Mouse (Mus musculus) regulatory T cell (primary cell): ENCODE results near the gene Knop1.

Experiments
- in situ Hi-C: fragments of 300-600 bp; cut with MboI, MseI; formaldehyde crosslinking; loops from one replicate; pipeline ENCODE4 v1.15.1; 2025; ENCODE audit warnings: high pct_unique_total_duplicates

Gene Knop1

DNA sequence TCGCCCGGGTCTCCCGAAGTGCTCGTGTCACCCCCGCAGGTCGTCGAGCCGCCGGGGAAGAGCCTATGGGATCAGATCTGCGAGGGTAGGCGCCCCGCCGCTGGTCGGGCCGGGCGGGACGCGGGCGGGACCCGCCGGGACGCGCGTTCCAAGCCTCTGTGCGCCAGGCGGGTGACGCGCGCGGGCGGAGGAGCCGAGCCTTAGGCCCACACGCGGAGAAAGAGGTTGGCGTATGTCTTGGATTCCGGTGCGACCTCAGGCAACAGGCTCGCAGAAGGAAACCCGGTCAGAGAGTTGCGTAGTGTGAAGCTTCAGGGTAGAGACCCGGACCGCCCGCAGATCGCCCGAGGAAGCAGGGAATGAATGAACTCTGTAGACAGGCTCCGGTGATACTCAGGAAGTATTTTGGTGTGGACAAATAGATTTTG, at the start of gene Knop1:
Gene Knop1 (minus strand): TSS at position 378 of the 428 bp plus-strand sequence.
- in situ Hi-C loops: no loop called here

DNA sequence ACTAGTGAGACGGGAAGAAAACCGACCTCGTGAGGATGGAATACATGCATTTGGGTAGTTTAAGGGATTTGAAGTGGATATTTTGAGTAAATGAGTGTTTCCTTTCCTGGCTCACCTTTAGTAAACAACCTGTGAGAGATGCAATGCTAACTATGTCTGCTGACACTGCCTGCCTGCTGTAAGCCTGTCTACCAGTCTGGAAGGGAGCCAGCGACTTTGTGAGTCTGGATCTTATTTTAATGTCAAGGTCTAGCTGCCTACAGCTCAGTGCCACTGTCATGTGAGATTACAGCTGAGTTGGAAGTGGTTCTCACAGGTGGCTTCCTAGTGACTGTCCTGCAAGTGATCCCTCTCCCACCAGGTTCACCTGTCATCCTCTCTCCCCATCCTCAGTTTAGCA, 48.5 kb upstream of the Knop1 start:
- in situ Hi-C loops: no loop called here

DNA sequence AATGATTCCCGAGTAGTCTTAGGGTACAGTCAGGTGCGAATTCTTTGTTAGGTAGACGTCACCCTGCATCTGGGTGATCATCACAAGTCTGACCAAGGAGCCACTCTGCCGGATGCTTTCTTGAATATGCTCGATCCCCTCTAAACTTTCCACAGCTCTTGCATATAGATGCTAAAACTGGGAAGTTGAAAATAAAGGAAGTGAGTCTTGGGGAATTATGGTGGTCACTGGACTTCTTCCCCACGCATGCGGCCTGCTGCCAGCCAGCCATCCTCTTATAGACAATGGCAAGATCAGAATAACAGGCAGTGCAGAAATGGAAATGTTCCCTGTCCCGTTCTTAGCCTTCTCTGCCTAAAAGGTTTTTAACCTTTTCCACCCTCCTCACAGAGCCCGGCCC, 47.8 kb upstream of the Knop1 start:
- in situ Hi-C loops: no loop called here

DNA sequence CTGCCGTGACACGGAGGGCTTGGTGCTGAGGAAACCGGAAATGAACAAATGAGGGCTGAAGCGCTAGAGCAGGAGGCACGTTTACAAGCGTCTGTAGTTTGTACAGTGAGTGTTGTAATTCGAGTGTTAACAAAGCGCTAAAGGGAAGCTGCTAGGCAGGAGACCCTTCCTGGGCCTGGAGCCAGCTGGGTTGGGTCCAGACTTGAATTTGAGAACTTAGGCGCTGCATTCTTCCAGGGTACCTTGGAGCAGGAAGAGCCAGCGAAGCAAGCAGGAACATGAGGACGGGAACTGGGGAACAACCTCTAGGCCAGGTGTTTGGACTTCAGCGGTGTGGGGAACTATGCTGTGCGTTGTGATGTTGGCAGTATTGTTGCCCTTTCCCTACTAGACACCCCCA, 46.9 kb upstream of the Knop1 start:
- in situ Hi-C loops: no loop called here

DNA sequence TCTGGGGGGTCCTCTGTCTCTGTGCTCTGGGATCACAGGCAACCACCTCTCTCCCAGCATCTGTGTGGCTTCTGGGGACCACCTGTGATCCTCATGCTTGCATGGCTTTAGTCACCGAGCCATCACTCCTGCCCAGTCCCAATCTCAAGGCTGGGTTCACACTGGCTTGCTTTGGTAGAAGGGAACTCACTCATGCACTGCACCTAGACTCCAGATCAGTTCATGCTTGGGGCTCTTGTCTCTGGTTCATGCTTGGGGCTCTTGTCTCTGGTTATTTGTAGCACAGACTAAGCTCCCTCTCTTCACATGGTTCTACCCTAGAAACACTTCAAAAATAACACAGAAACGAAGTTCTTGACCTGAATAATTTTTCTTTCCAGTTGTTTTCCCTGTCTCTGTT, 44.0 kb upstream of the Knop1 start:
- in situ Hi-C loops: no loop called here

DNA sequence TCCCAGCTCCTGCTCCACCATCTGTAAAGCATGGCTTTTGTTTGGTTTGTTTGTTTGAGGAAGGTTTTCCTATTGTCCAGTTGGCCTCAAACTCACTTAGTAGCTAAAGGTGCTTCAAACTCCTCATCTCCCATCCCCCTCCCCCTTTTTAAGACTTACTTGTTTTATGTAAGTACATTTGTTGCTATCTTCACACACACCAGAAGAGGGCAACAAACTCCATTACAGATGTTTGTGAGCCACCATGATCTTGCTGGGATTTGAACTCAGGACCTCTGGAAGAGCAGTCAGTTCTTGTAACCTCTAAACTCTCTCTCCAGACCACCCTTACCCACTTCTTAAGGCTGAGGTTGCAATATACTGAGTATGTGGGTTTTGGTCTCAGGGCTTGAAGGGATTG, 42.0 kb upstream of the Knop1 start:
- in situ Hi-C loops: no loop called here

DNA sequence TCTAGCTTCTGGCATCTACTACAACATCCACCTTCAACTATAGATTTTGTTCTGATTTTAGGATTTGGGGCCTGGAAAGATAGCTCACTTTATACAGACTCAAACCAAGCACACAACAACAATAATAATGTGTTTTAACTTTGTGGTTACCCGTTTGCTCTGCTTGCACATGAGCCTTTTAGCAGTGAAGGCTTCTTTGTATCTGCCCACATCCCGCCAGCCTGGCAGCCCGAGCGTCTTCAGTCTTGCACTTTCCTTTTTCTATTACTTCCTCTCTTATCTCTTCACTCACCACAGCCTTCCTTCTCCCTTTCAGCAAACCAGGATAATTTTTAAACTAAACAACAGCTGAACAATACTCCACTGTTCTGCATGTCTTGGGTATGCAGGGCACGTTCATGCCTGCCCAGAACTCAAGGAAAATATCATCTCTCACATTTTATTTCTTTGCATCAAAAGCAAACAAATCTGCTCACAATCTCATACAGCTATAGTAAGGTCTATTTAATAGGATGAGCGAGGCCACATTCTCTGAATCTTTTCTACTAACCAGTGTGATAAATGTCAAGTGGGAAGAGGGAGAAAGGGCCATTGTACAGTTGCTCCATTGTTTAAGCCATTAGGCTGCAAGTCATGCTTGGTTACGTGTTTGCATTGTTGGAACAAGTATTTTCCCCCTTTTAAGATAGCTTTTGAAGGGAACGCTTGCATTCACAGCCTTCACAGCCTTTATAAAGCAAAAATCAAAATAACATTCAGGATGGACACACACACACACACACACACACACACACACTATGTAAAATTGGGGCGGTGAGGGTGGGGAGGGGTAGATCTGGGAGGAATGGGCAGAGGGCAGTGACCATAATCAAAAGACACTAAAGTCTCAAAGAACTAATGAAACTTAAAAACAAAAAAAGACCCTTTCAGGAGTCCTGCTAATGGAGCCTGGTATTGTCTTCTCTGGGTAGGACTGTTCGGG, 39.7 kb upstream of the Knop1 start:
- in situ Hi-C loops: no loop called here

DNA sequence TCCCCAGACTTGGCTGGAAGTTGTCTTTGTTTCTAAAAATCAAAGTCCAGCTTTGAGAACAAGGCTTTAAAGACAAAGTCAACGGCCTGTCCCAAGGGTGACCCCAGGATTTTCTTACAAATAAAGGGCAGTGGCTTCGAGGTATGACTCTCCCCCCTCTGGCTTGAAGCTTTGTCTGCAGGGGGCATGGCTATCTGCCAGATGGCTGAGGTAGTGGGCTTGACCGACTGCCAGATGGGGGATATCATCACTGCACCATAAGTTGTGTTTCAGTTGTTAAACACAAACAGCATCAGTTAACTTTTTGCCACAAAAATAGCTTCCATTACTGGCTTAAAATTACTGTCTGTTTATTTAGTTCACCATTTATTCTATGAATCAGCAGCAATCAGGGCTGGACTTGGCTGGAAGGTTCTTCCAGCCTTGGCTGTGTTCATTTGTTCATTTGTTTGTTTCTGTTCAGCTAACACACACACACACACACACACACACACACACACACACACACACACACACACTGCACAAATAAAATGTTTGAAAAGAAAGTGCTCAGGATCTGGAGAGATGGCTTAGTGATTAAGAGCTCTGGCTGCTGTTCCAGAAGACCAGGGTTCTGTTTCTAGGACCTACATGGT, 33.1 kb upstream of the Knop1 start:
- in situ Hi-C loops: no loop called here

DNA sequence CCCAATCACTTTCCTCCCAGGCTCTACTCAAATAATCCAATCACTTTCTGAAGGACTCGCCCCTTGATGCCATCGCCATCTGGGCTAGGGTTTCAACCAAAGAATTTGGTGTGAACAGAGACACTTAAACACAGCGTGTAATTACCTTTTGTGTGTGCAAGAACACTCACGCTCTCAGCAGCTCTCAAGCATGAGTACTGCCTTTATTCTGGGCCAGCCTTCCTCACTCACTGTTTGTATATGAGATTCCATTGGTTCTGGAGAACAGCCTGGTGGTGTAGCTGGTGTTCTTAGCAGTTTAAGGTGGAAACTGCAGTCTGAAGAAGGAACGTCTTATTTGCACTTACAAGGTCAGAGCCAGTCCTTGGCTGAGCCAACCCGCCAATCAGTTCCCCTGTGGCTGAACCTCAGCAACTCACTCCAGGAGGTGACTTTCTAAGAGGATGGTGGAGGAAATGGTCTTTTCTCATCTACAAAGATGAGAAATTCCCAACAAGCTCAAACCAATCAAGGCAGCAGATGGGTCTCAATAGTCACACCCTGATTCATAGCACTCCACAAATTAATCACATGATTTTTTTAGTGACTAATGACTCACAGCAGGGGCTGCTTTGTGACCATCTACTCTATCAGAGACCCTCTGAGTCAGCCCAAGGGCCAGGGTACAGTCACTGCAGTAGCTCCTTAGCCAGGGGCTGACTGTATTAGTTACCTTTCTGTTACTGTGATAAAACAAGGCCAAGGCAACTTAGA, 31.4 kb upstream of the Knop1 start:
- in situ Hi-C loops: no loop called here

DNA sequence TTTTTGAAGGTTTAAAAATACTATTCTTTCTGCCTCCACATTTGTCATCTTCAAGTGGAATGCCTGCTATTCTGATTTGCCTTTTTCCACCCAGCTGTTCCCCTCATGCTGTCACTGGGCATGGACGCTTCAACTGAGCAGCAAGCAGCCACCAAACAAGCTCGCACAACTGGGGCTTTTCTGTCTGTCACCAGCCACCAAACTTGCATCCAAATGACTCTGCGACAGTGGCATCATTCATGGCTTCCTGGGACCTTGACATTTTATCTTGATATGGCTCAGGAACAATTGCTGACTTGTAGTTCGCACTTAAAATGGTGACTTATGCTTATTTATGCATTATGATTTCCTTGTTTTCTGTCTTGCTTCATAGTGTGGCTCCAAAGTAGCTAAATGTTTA, 28.9 kb upstream of the Knop1 start:
- in situ Hi-C loops: no loop called here

DNA sequence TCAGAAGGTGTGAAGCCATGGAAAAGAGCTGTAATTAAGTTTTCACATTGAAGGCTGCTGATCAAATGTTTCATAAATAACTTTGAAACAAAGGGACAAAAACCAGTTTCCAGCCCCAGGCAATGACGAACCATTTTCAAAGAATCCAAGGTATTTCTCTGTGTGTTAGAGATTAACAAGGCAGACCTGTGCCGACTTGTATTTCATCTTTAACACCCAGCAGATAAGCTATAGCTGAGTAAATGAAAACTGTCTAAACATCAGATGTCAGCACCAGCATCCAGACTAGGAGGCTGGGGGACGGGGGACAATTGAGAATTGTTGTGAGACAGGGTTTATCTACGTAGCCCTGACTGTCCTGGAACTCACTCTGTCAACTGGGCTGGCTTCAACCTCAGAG, 27.9 kb upstream of the Knop1 start:
- in situ Hi-C loops: no loop called here

DNA sequence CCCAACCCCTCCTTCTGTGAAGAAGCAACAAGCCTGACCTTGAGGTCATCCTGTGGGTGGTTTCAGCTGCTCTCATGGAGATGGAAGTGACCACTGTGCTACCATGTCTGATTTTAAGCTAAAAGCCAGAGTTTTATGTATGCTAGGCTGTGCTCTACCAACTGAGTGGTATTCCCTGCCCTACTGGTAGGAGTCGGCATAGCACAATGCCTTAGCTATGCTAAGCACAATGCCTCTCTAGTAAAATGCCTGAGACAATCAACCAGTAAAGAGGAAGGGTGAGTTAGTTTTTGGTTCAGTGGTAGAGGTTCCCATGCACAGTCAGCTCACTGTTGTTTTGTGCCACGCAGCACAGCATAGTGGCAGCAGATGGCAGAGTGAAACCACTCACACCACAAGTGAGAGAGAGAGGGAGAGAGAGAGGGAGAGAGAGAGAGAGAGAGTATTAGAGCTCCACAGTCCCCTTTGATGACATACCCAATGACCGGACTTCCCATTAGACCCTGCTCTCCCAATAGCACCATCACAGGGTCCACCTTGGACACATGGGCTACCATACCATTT, 23.5 kb upstream of the Knop1 start:
- in situ Hi-C loops: no loop called here

DNA sequence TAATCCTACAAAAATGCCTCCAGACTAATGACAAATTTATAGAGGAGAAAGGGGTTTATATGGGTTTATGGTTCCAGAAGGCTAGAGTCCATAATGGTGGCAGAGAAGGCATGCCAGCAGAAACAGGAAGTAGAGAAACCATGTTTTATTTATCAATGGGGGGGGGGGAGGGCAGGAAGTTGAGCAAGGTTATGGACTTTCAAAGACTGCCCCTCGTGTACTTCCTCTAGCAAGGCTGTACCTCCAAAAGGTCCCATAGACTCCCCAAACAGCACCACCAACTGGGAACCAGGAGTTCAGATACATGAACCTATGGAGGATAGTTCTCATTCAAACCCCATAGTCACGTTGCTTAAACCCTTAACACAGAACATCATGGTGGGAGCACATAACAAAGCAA, 9.3 kb upstream of the Knop1 start:
- in situ Hi-C loops: no loop called here

DNA sequence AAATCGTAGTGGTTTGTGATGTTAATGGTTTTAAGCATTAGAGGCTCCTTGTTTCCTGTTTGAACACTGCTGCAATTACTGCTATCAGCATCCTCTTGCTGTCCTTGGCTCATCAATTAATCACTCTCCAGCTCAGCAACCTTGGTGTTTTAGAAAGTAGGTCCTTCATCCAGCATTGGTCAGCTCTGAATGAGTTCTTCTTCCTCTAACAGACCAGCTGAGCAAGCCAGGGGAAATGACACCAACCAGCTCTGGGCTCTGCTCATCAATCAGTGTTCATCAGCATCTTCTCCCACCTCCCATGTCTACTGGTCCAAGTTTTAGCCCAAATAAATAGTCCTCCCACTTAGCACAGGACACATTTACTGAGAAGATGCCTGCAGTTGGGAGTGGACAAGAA, 2.6 kb upstream of the Knop1 start:
- in situ Hi-C loops: no loop called here

DNA sequence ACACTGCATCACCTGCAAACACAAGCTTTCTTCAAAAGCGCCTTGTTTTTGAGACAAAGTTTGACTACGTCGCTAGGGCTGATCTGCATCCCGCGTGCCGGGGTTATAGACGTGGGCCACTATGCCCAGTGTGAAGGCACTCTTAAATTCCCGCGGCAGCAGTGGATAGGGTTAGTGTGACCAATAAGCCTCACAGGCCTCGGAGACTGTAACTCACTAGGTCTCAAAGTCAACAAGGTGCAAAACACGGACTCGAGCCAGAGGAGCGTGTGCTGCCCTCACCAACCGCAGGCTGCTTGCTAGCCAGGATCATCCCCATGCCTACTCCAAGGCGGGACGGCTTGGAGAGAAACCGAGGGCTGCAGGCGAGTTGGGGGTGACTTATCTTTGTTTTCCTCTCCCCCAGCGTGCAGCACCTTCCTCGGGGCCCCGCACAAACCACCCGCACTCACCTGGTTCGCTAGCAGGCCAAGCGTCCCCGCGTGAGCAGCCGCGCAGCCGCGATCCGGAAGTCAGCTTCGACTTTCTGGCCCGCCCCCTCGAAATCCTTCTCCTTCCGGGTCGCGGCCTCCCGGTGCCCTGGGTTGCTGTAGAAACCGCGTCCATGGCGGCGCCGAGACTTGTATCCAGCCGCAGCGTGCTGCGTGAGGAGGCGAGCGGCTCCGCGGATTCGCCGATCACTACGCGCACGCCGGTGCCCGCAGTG, 730 bp downstream of the Knop1 start, which contains the start of gene Iqck:
Gene Iqck (plus strand): TSS at position 582 of the 706 bp plus-strand sequence.
- in situ Hi-C loops: no loop called here

DNA sequence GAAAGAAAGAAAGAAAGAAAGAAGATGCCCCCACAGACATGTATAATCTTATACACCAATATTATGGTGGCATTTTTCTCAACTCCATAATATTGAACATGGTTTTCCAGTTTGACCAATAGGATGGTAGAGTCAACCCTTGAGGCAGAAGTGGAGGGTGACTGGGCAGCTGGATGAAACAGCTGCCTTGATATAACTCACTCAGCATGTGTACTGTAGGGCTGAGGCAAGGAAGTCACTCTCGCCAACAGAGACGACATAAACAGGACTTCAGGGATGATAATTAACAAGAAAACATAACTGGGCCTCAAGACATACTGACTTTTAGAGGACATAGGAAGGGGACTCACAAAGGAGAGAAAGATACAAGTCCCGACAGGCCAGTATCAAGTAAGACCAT, 1.4 kb downstream of the Knop1 start:
- in situ Hi-C loops: loop anchor here (5.0 kb wide), 1 partner anchor 143 kb away; the partner anchor contains the start of gene Gprc5b

DNA sequence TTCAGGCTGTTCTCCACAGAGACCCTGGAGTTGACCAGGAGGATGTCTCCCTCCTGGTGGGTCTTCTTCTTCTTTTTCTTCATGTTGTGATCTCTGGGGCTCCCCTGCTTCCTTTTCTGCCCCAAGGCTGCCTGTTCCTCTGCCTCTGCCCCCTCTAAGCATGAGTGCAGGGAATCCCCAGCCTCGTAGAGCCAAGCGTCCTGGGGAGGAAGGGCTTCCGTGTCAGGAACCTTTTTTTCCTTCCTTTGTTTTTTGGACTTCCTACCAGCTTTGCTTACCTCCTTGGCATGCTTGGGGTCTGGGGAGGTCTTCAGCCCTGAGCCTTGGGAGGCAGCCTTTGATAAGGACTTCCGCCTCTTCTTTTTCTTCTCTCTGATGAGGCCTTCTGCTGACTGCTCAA, 3.4 kb downstream of the Knop1 start:
- in situ Hi-C loops: loop anchor here (5.0 kb wide), 1 partner anchor 145 kb away; the partner anchor contains the start of gene Gprc5b

DNA sequence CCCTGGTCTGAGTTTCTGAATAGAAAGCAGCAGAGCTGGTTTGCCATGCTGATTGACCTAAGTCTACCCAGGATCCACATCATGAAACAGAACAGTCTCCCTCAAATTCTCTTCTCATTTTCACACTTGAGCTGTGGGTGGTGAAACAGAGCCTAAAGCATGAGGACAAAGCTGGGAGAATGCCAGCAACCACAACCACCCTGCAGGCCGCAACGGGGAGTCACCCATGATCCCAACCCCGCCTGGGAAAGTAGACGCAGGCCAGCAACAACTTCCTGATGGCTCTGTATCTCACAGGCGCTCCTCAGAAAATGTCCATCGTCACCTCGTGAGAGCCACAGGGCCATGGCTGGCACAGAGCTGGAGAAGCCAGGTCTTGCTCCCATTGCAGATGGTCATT, 4.5 kb downstream of the Knop1 start:
- in situ Hi-C loops: loop anchor here (5.0 kb wide), 1 partner anchor 146 kb away; the partner anchor contains the start of gene Gprc5b

DNA sequence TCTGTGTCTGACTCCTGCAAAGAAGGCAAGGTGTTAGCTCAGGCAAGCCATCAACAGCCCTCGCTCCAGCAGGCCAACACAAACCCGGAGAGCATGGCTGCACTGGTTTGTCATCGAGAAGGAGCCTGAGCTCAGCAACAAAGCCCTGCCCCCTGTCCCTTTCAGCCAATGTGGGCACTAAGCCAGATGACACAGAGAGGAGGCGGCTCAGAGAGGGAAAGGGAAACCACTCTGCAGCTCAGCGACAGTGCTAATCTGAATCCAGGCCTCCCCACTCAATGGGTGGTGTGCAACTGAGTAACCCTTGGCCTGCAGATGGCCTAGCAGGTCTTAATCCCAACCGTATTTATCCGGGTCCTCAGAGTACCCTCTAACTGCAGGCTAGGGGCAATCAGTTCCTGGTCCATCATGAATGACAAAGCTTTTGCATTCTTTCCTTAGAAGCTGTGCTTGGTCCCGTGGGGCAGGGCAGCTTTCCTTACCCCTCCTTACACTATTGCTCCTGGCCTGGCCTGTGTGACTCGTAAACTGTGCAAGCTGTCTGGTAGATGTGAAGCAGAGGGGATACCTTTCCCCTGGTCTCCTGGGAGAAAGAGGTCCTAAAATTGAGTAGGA, 5.3 kb downstream of the Knop1 start:
- in situ Hi-C loops: loop anchor here (5.0 kb wide), 1 partner anchor 147 kb away; the partner anchor contains the start of gene Gprc5b

DNA sequence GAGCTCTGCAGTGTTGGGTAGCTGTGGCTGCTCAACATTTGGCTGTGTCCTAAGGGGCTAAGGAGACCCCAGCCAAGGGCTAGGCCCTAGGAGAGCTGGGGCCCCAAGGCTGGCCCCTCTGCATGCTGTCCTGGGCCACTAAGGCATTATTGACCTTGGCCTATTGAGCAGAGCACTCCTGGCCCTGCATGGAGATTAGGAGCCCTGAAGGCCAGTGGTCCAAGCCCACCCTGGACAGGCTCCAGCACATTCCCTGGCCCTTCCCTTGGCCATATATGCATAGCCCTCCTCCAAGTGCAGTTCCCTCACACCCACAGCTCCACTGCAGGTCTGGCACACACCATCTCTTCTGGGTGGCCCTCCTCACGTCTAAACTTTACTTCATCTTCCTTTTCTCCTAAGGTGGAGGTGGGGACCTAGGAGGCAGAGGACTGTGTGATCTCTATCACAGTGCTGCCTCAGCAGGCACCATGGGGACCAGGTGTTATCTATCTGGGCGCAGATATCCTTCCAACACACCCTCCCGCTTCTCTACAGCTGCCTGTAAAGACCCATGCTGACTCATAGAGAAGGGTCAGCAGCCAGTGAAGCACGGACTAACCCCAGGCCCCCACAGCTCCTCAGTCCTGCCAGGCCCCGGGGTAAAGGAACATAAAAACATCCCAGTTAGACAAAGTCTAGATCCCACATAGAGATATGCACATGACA, 6.4 kb downstream of the Knop1 start:
- in situ Hi-C loops: loop anchor here (5.0 kb wide), 1 partner anchor 148 kb away; the partner anchor contains the start of gene Gprc5b
